Mouse (Mus musculus): ENCODE measurements at regions not wholly inside any gene's neighbourhood (a gene's known extent, or its start where the extent isn't known, plus 50 kb on each side); places are given as distances from the start of the nearest gene placed in this dataset.

DNA sequence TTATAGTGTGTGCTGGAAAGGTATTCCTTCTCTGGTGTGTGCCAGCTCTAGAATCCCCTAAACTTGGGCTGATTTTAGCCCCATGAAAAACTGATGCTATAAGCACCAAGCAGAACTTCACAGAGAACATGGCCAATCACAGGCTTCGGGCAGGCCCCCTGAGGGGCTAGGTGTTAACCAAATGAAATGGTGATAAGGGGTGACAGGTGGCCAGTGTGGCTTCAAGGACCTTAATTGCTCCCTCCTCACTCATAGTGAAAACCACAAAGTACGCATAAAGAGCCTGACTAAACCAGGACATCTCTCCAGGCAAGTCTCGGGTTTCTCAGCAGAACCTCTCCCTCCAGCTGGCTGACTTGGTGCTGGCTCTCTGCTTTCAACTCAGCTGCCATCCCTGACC is 110.4 kb upstream of the Foxd3 start:
- Histone ChIP-seq H3K4me1 (ENCODE audit: control insufficient read depth, insufficient read depth, insufficient read length) (no peaks in the 10 kb centered on the region), H3K4me3 (ENCODE audit: extremely low read depth, insufficient read depth, insufficient read length) (no peak overlapping the region), H3K27me3 (ENCODE audit: control insufficient read depth, insufficient read depth, low read length) (no peaks in the 10 kb centered on the region), H3K27ac (ENCODE audit: insufficient read depth, low read length) (no peak overlapping the region), H3K36me3 (ENCODE audit: control insufficient read depth, insufficient read depth, low read length) (no peaks in the 10 kb centered on the region)
- DNase-seq (ENCODE audit: low read depth in 1 of 2, low spot score in 2 of 2): no peak
- 51% methylated on average over 3 of the region's 3 CpGs for WGBS
- TF ChIP-seq CTCF (IDR thresholded peaks at IDR 0.05; ENCODE audit: extremely low read depth, insufficient read depth, insufficient read length, insufficient replicate concordance): no peak
- TF ChIP-seq POLR2A (IDR thresholded peaks at IDR 0.05; ENCODE audit: low read depth, low read length): no peak

DNA sequence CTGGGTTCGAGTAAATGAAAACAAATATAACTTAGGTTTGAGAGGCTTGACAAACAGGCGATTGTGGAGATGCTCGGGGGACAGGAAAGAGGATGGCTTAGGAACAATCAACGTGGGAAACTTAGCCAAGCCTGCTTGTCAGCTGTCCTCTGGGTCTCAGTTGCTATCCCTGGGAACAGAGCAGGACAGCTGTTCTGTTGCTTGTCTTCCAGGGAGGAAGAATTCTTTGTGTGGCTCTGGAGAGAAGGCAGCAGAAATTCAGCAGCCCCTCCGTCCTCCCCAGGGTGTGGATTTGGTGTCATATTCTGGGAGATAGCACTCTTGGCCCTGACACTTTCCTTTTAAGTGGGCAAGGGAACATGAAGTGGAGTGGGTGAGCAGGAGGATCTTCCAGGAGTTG is 98.1 kb upstream of the Foxd3 start:
- no peak for DNase-seq (ENCODE audit: low read depth in 1 of 2, low spot score in 2 of 2)
- WGBS: 64% methylated on average over 5 of the region's 5 CpGs
- Histone ChIP-seq H3K27ac (ENCODE audit: insufficient read depth, low read length) (no peak overlapping the region), H3K27me3 (ENCODE audit: control insufficient read depth, insufficient read depth, low read length) (no peaks in the 10 kb centered on the region), H3K36me3 (ENCODE audit: control insufficient read depth, insufficient read depth, low read length) (no peaks in the 10 kb centered on the region), H3K4me3 (ENCODE audit: extremely low read depth, insufficient read depth, insufficient read length) (no peak overlapping the region), H3K4me1 (ENCODE audit: control insufficient read depth, insufficient read depth, insufficient read length) (no peaks in the 10 kb centered on the region)
- TF ChIP-seq POLR2A (IDR thresholded peaks at IDR 0.05; ENCODE audit: low read depth, low read length): no peak
- no peak for TF ChIP-seq CTCF (IDR thresholded peaks at IDR 0.05; ENCODE audit: extremely low read depth, insufficient read depth, insufficient read length, insufficient replicate concordance)

DNA sequence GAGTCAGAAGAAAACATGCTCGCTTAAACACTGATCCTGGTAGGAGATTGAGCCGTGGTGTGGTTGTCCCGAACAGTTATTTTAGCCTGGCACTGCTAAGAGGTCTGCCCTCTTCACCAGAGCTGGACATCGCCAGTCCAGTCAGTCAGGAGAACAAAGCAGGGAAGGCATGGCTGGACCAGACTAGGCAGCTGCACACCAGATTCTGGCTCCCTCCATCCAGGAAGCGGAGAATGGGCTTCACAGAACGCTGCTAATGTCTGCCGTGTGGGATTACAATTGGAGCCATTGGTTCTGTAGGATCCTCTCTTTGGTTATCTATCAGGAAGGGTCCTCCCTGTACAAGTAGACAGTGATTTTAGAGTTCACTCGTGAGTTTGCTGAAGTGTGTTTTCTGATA is 95.5 kb upstream of the Foxd3 start:
- H3K27me3 ChIP-seq (ENCODE audit: control insufficient read depth, insufficient read depth, low read length): no peaks in the 10 kb centered on the region
- WGBS: 48% methylated on average over 8 of the region's 8 CpGs
- H3K4me3 ChIP-seq (ENCODE audit: extremely low read depth, insufficient read depth, insufficient read length): no peak overlapping the region
- TF ChIP-seq CTCF (IDR thresholded peaks at IDR 0.05; ENCODE audit: extremely low read depth, insufficient read depth, insufficient read length, insufficient replicate concordance) (no peak), POLR2A (IDR thresholded peaks at IDR 0.05; ENCODE audit: low read depth, low read length) (no peak)
- no peak for DNase-seq (ENCODE audit: low read depth in 1 of 2, low spot score in 2 of 2)
- no peak overlapping the region for H3K27ac ChIP-seq (ENCODE audit: insufficient read depth, low read length)
- no peaks in the 10 kb centered on the region for H3K36me3 ChIP-seq (ENCODE audit: control insufficient read depth, insufficient read depth, low read length)
- H3K4me1 ChIP-seq (ENCODE audit: control insufficient read depth, insufficient read depth, insufficient read length): no peaks in the 10 kb centered on the region

DNA sequence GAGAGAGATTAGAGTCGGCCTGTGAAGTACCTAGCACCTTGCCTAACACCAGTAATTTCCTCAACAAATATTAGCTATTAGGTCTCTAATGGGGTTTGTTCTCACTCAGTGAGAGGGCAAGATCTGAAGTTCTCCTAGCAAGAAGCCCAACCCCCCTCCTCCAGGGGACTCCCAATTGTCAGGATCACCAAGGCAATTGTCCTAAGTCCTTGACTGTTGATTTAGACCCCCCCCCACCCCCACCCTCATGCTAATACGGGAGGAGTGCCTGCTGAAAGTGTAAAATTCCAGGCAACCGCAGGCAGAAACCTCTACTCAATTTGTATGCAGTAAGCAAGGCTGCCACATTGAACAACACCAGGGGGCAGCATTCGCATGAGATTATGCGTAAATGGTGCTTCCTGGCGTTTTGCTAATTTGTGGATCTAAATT is 94.6 kb upstream of the Foxd3 start:
- TF ChIP-seq CTCF (IDR thresholded peaks at IDR 0.05; ENCODE audit: extremely low read depth, insufficient read depth, insufficient read length, insufficient replicate concordance) (no peak), POLR2A (IDR thresholded peaks at IDR 0.05; ENCODE audit: low read depth, low read length) (no peak)
- Histone ChIP-seq H3K27me3 (ENCODE audit: control insufficient read depth, insufficient read depth, low read length) (no peaks in the 10 kb centered on the region), H3K4me3 (ENCODE audit: extremely low read depth, insufficient read depth, insufficient read length) (no peak overlapping the region), H3K27ac (ENCODE audit: insufficient read depth, low read length) (no peak overlapping the region), H3K4me1 (ENCODE audit: control insufficient read depth, insufficient read depth, insufficient read length) (no peaks in the 10 kb centered on the region), H3K36me3 (ENCODE audit: control insufficient read depth, insufficient read depth, low read length) (no peaks in the 10 kb centered on the region)
- DNase-seq (ENCODE audit: low read depth in 1 of 2, low spot score in 2 of 2): no peak
- WGBS: 23% methylated on average over 6 of the region's 6 CpGs

DNA sequence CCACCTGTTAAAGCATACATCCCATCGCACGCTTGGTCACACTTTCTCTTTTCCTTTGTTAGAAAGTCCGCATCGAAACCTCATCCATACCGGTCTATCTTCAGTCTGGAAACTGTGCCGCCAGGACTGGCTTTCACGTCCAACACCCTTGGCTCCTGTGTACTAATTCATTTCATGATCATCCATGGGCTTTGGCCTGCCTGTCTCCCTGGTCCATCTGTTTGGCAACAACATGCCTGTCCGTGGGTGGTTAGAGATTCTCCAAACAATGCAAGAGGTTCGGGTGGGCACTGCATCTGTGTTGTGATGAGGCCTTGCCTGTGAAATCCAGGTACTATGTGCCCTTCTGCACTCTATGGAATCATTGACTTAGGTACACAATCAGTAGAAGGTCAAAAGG is 90.7 kb upstream of the Foxd3 start:
- DNase-seq (ENCODE audit: low read depth in 1 of 2, low spot score in 2 of 2): no peak
- Histone ChIP-seq H3K36me3 (ENCODE audit: control insufficient read depth, insufficient read depth, low read length) (no peaks in the 10 kb centered on the region), H3K4me1 (ENCODE audit: control insufficient read depth, insufficient read depth, insufficient read length) (no peaks in the 10 kb centered on the region), H3K4me3 (ENCODE audit: extremely low read depth, insufficient read depth, insufficient read length) (no peak overlapping the region), H3K27ac (ENCODE audit: insufficient read depth, low read length) (no peak overlapping the region), H3K27me3 (ENCODE audit: control insufficient read depth, insufficient read depth, low read length) (no peaks in the 10 kb centered on the region)
- TF ChIP-seq CTCF (IDR thresholded peaks at IDR 0.05; ENCODE audit: extremely low read depth, insufficient read depth, insufficient read length, insufficient replicate concordance) (no peak), POLR2A (IDR thresholded peaks at IDR 0.05; ENCODE audit: low read depth, low read length) (no peak)
- WGBS: 93% methylated on average over 9 of the region's 9 CpGs

DNA sequence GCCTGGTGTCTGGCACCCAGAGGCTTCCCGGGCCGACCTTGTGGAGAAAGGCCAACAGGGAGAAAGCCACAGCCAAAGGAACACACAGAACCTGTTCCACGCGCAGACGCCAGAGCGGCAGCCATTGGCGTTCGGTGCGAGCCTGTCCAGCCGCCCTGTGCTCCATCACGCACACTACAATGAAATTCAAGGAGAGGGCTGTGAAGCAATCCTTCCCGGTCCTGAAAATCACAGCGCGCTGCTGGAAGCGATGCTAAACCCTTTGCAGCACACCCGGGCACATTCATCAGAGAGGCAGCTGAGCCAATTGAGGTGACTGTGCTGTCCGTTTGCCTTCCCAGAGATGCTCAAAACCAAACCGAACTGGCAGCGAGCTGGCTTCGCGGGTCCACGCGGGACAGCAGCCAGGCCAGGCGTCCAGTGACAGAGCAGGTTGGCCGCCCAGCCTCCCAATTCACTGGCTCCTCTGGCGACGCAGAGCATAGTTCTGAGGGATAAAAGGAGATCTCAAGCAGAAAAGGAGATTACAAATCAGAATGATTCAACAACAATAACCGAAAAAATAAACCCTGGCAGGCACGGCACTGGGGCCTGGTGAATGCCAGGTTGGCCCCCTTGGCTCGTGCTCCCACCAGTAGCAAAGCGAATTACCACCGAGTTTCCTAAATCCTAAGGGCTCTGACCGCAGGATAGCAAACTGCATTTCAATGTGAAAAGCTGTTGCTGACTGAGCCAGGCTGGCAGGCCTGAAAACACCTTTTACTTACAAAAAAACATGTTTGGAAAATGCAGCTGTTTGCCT is 83.1 kb upstream of the Foxd3 start:
- Histone ChIP-seq H3K27me3 (ENCODE audit: control insufficient read depth, insufficient read depth, low read length) (no peaks in the 10 kb centered on the region), H3K27ac (ENCODE audit: insufficient read depth, low read length) (no peak overlapping the region), H3K36me3 (ENCODE audit: control insufficient read depth, insufficient read depth, low read length) (no peaks in the 10 kb centered on the region), H3K4me3 (ENCODE audit: extremely low read depth, insufficient read depth, insufficient read length) (no peak overlapping the region), H3K4me1 (ENCODE audit: control insufficient read depth, insufficient read depth, insufficient read length) (no peaks in the 10 kb centered on the region)
- WGBS: 11% methylated on average over 33 of the region's 33 CpGs
- no peak for TF ChIP-seq CTCF (IDR thresholded peaks at IDR 0.05; ENCODE audit: extremely low read depth, insufficient read depth, insufficient read length, insufficient replicate concordance)
- no peak for TF ChIP-seq POLR2A (IDR thresholded peaks at IDR 0.05; ENCODE audit: low read depth, low read length)
- no peak for DNase-seq (ENCODE audit: low read depth in 1 of 2, low spot score in 2 of 2)

DNA sequence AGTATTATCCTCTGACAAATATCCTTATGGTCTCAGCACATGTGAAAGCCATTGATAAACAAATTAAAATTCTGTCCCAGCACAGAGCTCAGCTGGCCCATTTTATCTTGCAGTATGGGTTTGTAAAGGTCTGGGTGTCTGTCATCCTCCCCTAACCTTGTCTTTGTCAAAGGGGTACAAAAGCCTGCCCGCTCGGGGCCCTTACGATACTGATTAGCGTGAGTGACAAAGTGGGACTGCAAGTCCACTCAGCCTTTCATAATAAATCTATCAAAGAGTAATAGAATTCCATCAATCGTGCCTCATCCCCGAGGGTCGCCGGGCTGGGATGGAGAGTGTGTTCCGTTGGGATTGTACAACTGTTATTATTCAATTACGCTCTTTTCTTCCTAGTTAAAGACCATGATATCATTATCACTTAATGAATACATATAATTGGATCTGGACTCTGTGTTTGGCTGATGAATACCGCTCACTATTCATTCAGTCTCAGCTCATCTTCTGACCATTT is 82.0 kb upstream of the Foxd3 start:
- TF ChIP-seq CTCF (IDR thresholded peaks at IDR 0.05; ENCODE audit: extremely low read depth, insufficient read depth, insufficient read length, insufficient replicate concordance): no peak
- Histone ChIP-seq H3K27ac (ENCODE audit: insufficient read depth, low read length) (no peak overlapping the region), H3K4me1 (ENCODE audit: control insufficient read depth, insufficient read depth, insufficient read length) (no peaks in the 10 kb centered on the region), H3K4me3 (ENCODE audit: extremely low read depth, insufficient read depth, insufficient read length) (no peak overlapping the region), H3K36me3 (ENCODE audit: control insufficient read depth, insufficient read depth, low read length) (no peaks in the 10 kb centered on the region), H3K27me3 (ENCODE audit: control insufficient read depth, insufficient read depth, low read length) (no peaks in the 10 kb centered on the region)
- DNase-seq (ENCODE audit: low read depth in 1 of 2, low spot score in 2 of 2): no peak
- WGBS: 78% methylated on average over 11 of the region's 11 CpGs

Measured in spleen, adult 2 months (tissue).